Comparison of ENCODE assay signal across 8 mouse cellular contexts in the genomic region with DNA sequence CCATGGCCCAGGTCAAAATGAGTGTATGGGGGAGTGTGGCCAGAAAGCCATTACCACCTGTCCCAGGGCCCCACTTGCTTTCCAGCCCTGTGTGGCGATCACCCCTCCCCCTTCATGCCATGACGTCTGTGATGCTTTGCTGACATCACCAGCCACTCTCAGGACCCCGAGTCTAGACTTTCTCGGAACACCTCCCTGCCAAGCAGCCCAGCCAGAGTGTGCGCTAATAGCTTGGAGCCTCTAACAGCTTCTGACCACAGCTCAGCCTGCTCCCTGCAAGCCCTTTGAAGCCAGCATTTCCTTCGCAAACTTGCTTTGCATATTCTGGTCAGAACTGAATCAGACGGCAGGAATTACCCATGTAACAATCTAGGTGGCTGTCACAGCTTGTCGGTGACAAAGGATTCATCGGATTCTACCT. TPM values are rescaled to one million over a fixed set of nuclear protein-coding genes. Genes with fewer than 3 reads are reported as not detected.
A peak's percentile ranks its signal among the peaks of the same experiment; 100 is the strongest.
DNase-seq lines count a peak whose midpoint lies in the region; ATAC-seq lines count a peak whose summit lies in the region.

No protein-coding gene starts in this region.

- no peaks in the 10 kb centered on the region for H3K9me3 ChIP-seq in lung, embryonic 16.5 days (ENCODE audit: control insufficient read depth, low read length)
- H3K9me3 ChIP-seq in hindbrain, embryonic 12.5 days (replicated peaks) = no peaks in the 10 kb centered on the region
- H3K9me3 ChIP-seq in midbrain, embryonic 15.5 days = no peaks in the 10 kb centered on the region

- H3K27me3 ChIP-seq in lung, embryonic 16.5 days (ENCODE audit: control insufficient read depth, insufficient read depth, low read depth, low read length) = peaks cover 4% of the 10 kb centered on the region; the same call in 1 of the 2 replicates
- peaks cover 43% of the 10 kb centered on the region for H3K27me3 ChIP-seq in hindbrain, embryonic 12.5 days
- peaks cover 15% of the 10 kb centered on the region for H3K27me3 ChIP-seq in midbrain, embryonic 15.5 days (replicated peaks)

- 42% methylated on average over 9 of the region's 9 CpGs for WGBS in lung, embryonic 16.5 days
- WGBS in hindbrain, embryonic 12.5 days = 17% methylated on average over 9 of the region's 9 CpGs
- WGBS in midbrain, embryonic 15.5 days = 12% methylated on average over 9 of the region's 9 CpGs

- no peak overlapping the region for H3K4me2 ChIP-seq in lung, embryonic 16.5 days (ENCODE audit: low read depth, low read length)
- peak overlapping the region; percentile 21; the same call in 1 of the 2 replicates for H3K4me2 ChIP-seq in hindbrain, embryonic 12.5 days (replicated peaks)
- H3K4me2 ChIP-seq in midbrain, embryonic 15.5 days = 0 out of 2 replicates have a peak overlapping the region, but pooled peaks have one; percentile 10

- H3K4me3 ChIP-seq in lung, embryonic 16.5 days (ENCODE audit: low read length) = no peak overlapping the region
- H3K4me3 ChIP-seq in hindbrain, embryonic 12.5 days = no peak overlapping the region
- no peak overlapping the region for H3K4me3 ChIP-seq in midbrain, embryonic 15.5 days

- H3K4me1 ChIP-seq in lung, embryonic 16.5 days (replicated peaks; ENCODE audit: control insufficient read depth, insufficient read depth, low read length) = peaks cover 57% of the 10 kb centered on the region
- H3K4me1 ChIP-seq in hindbrain, embryonic 12.5 days = peaks cover 75% of the 10 kb centered on the region
- peaks cover 76% of the 10 kb centered on the region for H3K4me1 ChIP-seq in midbrain, embryonic 15.5 days

- no peak for DNase-seq in lung, postnatal 14 days
- peak; percentile 78 for DNase-seq in T-cell, adult 2 months (ENCODE audit: low spot score)
- no peak for DNase-seq in kidney, postnatal 14 days
- no peak for DNase-seq in kidney, adult 8-10 months
- no peak for DNase-seq in retina, postnatal 1 day

- no peaks in the 10 kb centered on the region for H3K36me3 ChIP-seq in lung, embryonic 16.5 days (ENCODE audit: control insufficient read depth, insufficient read depth, low read length)
- no peaks in the 10 kb centered on the region for H3K36me3 ChIP-seq in hindbrain, embryonic 12.5 days
- H3K36me3 ChIP-seq in midbrain, embryonic 15.5 days (replicated peaks) = no peaks in the 10 kb centered on the region

- no peak overlapping the region for H3K27ac ChIP-seq in lung, embryonic 16.5 days (ENCODE audit: low read length)
- no peak overlapping the region for H3K27ac ChIP-seq in hindbrain, embryonic 12.5 days
- H3K27ac ChIP-seq in midbrain, embryonic 15.5 days = no peak overlapping the region

- H3K9ac ChIP-seq in lung, embryonic 16.5 days (ENCODE audit: low read length) = peak overlapping the region; percentile 39
- H3K9ac ChIP-seq in hindbrain, embryonic 12.5 days = no peak overlapping the region
- H3K9ac ChIP-seq in midbrain, embryonic 15.5 days = no peak overlapping the region

- no peak for ATAC-seq in lung, embryonic 16.5 days (ENCODE audit: low read depth)
- no peak for ATAC-seq in hindbrain, embryonic 12.5 days (ENCODE audit: low FRiP score)
- ATAC-seq in midbrain, embryonic 15.5 days (replicated peaks) = no peak

RNA-seq across cellular contexts. Expression of a gene that starts 4.3 kb away (rescaled TPM):
- polyA plus RNA-seq in lung, embryonic 16.5 days (2015; fragmentation: Nextera tagmentation; extraction: Ambion mirVana) = 12.5 and 13.2 TPM in 2 replicates
- polyA plus RNA-seq in hindbrain, embryonic 12.5 days (2016; fragmentation: Nextera tagmentation; extraction: Ambion mirVana) = 10.4 and 11.8 TPM in 2 replicates
- polyA plus RNA-seq in midbrain, embryonic 15.5 days (2015; fragmentation: Nextera tagmentation; extraction: Ambion mirVana) = 8.7 and 8.9 TPM in 2 replicates

RNA-seq across cellular contexts. Expression of a gene that starts 20.5 kb away (rescaled TPM):
- polyA plus RNA-seq in lung, embryonic 16.5 days (2015; fragmentation: Nextera tagmentation; extraction: Ambion mirVana) = 41.8 and 44.8 TPM in 2 replicates
- polyA plus RNA-seq in hindbrain, embryonic 12.5 days (2016; fragmentation: Nextera tagmentation; extraction: Ambion mirVana) = 41.8 and 46.7 TPM in 2 replicates
- 62.5 and 63.5 TPM in 2 replicates for polyA plus RNA-seq in midbrain, embryonic 15.5 days (2015; fragmentation: Nextera tagmentation; extraction: Ambion mirVana)
